Mouse (Mus musculus) liver, adult 2 months (tissue): ENCODE results near the gene Gm45140. TPM values are rescaled to one million over a fixed set of nuclear protein-coding genes. Genes with fewer than 3 reads are reported as not detected.

ENCODE experiments used
- DNase-seq: peaks from one replicate; pipeline ENCODE4 v3.0.0-alpha.2; 2011; ENCODE audit warnings: low read depth, low spot score; ENCODE audit errors: extremely low read depth
- H3K27ac ChIP-seq: fragments of 200-500 bp; replicated peaks from 2 replicates; pipeline ENCODE4 v1.5.1; 2012; ENCODE audit warnings: low read depth, mild to moderate bottlenecking, control low read depth, inconsistent platforms, low read length; ENCODE audit not compliant: insufficient read depth
- H3K27me3 ChIP-seq: fragments of 200-500 bp; 2 replicates; pipeline ENCODE4 v1.6.1; 2012; ENCODE audit warnings: mild to moderate bottlenecking, moderate library complexity, low read length, inconsistent platforms; ENCODE audit not compliant: control insufficient read depth, insufficient read depth
- H3K36me3 ChIP-seq: fragments of 200-500 bp; 2 replicates; pipeline ENCODE4 v1.6.1; 2012; ENCODE audit warnings: low read length, inconsistent platforms; ENCODE audit not compliant: control insufficient read depth, insufficient read depth
- H3K4me1 ChIP-seq: fragments of 200-500 bp; 2 replicates; pipeline ENCODE4 v1.6.1; 2011; ENCODE audit warnings: low read length; ENCODE audit not compliant: control insufficient read depth, insufficient read depth
- H3K4me3 ChIP-seq: fragments of 200-500 bp; 2 replicates; pipeline ENCODE4 v1.5.1; 2011; ENCODE audit warnings: low read depth, mild to moderate bottlenecking, control low read depth, low read length, moderate library complexity; ENCODE audit not compliant: insufficient read depth
- H3K79me2 ChIP-seq: fragments of 200-500 bp; 2 replicates; pipeline ENCODE4 v1.6.1; 2012; ENCODE audit warnings: inconsistent platforms, mild to moderate bottlenecking, low read length, moderate library complexity; ENCODE audit not compliant: control insufficient read depth, insufficient read depth
- H3K9ac ChIP-seq: fragments of 200-500 bp; 2 replicates; pipeline ENCODE4 v1.6.1; 2012; ENCODE audit warnings: low read depth, mild to moderate bottlenecking, control low read depth, inconsistent platforms, low read length
- CTCF ChIP-seq: fragments of 200-500 bp; IDR thresholded peaks from 2 replicates; pipeline ENCODE4 v1.5.1; 2011; ENCODE audit warnings: low read depth, low read length, control low read depth
- POLR2A ChIP-seq: fragments of 200-500 bp; IDR thresholded peaks from 2 replicates; pipeline ENCODE4 v1.6.1; 2011; ENCODE audit warnings: low read length, control low read depth; ENCODE audit not compliant: insufficient read depth; ENCODE audit errors: extremely low read depth
- WGBS: fragments of 180-500 bp; shearing (Covaris S2); methylation state at CpG from one replicate; pipeline ENCODE4 v1.1.7; 2018; 5-methylcytosine and 5-hydroxymethylcytosine counted together
- polyA plus RNA-seq: library from polyadenylated mRNA; depleted of rRNA; stranded (reverse); fragments of >200 nt; gene quantifications from 2 replicates; pipeline ENCODE4 v1.2.3, GENCODE M21; 2012
- total RNA-seq: library from RNA; depleted of rRNA; stranded (reverse); fragments of >200 nt; gene quantifications from 2 replicates; pipeline ENCODE4 v1.2.3, GENCODE M21; 2014

The Gm45140 gene
- total and polyA plus RNA-seq, 2 experiments = 0.98 to 1.0 TPM

- DNase-seq = peak; percentile 45
- no peak for TF ChIP-seq POLR2A
- TF ChIP-seq CTCF = no peak
- Histone ChIP-seq H3K4me3 (no peak overlapping the region), H3K79me2 (peaks cover 7% of the 10 kb centered on the region; the same call in 1 of the 2 replicates), H3K27me3 (no peaks in the 10 kb centered on the region), H3K27ac (no peak overlapping the region), H3K9ac (no peak overlapping the region), H3K4me1 (peaks cover 10% of the 10 kb centered on the region; the same call in 1 of the 2 replicates), H3K36me3 (peaks cover 45% of the 10 kb centered on the region)
- 10% methylated on average over 1 of the region's 1 CpGs for WGBS
These were observed 6.7 kb upstream of the Gm45140 start for GRCm38 (mm10) chr6:87842254-87842653.

- H3K9ac ChIP-seq = no peak overlapping the region
- WGBS = 89% methylated on average over 8 of the region's 8 CpGs
- TF ChIP-seq POLR2A = no peak
- TF ChIP-seq CTCF = no peak
- DNase-seq = no peak
- H3K27ac ChIP-seq = no peak overlapping the region
- peaks cover 7% of the 10 kb centered on the region; the same call in 1 of the 2 replicates for H3K4me1 ChIP-seq
- H3K27me3 ChIP-seq = no peaks in the 10 kb centered on the region
- peaks cover 45% of the 10 kb centered on the region for H3K36me3 ChIP-seq
- peaks cover 6% of the 10 kb centered on the region; the same call in 1 of the 2 replicates for H3K79me2 ChIP-seq
- no peak overlapping the region for H3K4me3 ChIP-seq
These were observed 6.0 kb upstream of the Gm45140 start for GRCm38 (mm10) chr6:87841635-87842034.

DNA sequence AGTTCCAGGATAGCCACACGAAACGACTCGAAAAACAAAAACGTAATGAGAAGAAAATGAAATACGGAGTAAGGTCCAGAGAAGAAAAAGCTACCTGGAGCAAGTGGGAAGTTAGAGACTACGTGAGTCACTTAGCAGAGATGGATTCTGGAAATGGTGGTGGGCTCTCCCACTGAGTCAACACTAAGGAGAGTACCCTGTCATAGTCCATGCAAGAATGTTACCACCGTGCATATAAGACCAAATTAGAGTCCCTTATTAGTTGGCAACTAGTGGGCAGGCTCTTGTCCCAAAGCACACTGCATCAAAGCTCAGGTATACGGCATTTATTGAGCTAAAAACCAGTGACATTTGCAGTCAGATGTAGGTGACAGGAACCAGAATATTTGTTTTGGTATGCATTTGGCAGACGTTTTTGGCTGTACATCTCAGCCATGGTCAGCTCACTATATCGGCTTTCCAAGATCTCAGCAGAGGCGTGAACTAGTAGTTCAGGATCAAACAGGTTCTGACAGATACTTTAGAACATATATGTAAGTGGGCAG, 4.3 kb upstream of the Gm45140 start:
- Histone ChIP-seq H3K79me2 (no peaks in the 10 kb centered on the region), H3K4me1 (peaks cover 7% of the 10 kb centered on the region; the same call in 1 of the 2 replicates), H3K27me3 (no peaks in the 10 kb centered on the region), H3K36me3 (peaks cover 33% of the 10 kb centered on the region), H3K27ac (peak overlapping the region; percentile 89), H3K4me3 (no peak overlapping the region), H3K9ac (peak overlapping the region; percentile 29)
- 42% methylated on average over 11 of the region's 11 CpGs for WGBS
- TF ChIP-seq POLR2A (no peak), CTCF (no peak)
- DNase-seq = peak; percentile 48

DNA sequence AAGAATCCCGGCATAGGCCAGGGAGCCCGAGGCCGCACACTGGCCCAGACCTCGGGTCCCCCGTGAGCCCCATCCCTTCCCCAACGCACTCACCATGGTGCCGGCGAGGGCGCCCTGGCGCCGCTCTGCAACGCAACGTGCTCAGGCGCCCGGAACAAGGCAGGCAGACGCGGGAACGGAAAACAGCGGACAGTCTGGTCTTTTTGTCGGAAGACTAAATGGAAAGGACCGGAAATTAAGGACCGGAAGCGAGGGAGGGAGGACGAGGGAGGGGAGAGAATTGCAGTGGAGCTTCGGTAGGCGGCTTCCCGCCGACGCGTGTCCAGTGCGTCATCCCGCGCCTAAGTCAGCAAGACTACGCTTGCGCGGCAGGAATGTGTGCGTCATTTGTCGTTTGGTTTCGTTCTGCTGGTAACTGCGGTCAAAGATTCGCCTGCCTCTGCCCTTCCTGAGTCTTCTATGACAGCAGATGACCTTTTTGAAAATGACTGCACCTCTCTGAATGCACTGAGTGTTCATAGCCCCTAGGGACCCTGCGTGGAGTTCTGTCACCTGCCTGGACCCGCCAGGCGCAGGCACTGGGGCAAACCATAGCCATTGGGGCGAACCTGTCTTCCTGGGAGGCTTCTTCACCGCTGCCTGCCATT, 3.1 kb upstream of the Gm45140 start, which contains the start of gene Isy1:
Gene Isy1, minus strand, starts transcription at position 248 of the 647 bp plus-strand sequence.
- DNase-seq = peak; percentile 96
- Histone ChIP-seq H3K27ac (peak within 1 kb of the TSS; percentile 89), H3K9ac (peak within 1 kb of the TSS; percentile 82), H3K27me3 (no peaks in the 10 kb centered on the region), H3K36me3 (peaks cover 24% of the 10 kb centered on the region), H3K79me2 (no peaks in the 10 kb centered on the region), H3K4me1 (peaks cover 7% of the 10 kb centered on the region; the same call in 1 of the 2 replicates), H3K4me3 (peak within 1 kb of the TSS; percentile 73)
- under 1% methylated on average over 46 of the region's 46 CpGs for WGBS
- peak; percentile 7; the same call in 1 of the 2 replicates for TF ChIP-seq CTCF
- peak; percentile 39; the same call in 1 of the 2 replicates for TF ChIP-seq POLR2A

DNA sequence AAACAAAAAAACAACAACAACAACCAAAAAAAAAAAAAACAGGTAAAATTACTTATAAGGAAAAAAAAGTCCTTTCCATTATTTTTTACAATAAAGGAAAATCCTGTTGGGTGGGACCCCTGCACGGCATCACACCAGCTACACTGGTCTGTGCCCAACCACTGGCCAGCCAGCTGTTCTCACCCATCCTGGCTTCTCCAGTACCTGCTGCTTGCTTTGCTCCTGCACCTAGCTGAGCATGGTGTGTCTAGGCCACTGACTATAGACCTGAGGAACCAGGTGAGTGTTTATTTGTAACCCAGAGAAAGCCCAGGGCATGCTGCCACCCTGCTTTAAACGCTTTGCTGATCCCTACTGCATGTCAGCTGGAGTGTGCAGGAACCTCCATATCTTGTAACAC, 15.2 kb downstream of the Gm45140 start:
- Histone ChIP-seq H3K4me3 (no peak overlapping the region), H3K27ac (no peak overlapping the region), H3K4me1 (no peaks in the 10 kb centered on the region), H3K9ac (no peak overlapping the region), H3K27me3 (no peaks in the 10 kb centered on the region), H3K36me3 (peaks cover 38% of the 10 kb centered on the region), H3K79me2 (no peaks in the 10 kb centered on the region)
- 92% methylated on average over 2 of the region's 2 CpGs for WGBS
- DNase-seq = no peak
- TF ChIP-seq POLR2A (no peak), CTCF (no peak)

DNA sequence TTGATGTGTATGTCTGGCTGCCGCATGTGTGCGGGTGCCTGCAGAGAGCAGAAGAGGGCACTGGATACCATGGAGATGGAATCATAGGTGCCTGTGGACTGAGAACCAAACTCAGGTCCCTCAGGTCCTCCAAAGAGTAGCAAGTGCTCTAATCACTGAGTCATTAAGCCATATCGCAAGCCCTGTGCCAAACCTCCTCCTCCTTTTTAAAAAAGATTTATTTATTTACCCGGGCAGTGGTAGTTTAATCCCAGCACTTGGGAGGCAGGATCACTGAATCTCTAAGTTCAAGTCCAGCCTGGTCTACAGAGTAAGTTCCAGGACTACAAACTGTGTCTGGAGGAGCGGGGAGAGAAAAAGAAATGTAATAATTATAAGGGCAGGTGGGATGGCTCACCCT, 21.1 kb downstream of the Gm45140 start:
- no peak overlapping the region for H3K27ac ChIP-seq
- H3K9ac ChIP-seq = no peak overlapping the region
- H3K36me3 ChIP-seq = peaks cover 6% of the 10 kb centered on the region; the same call in 1 of the 2 replicates
- TF ChIP-seq POLR2A (no peak), CTCF (no peak)
- 93% methylated on average over 5 of the region's 5 CpGs for WGBS
- H3K4me1 ChIP-seq = peaks cover 2% of the 10 kb centered on the region; the same call in 1 of the 2 replicates
- 0 out of 2 replicates have a peak, but pooled peaks cover 2% of the 10 kb centered on the region for H3K79me2 ChIP-seq
- H3K4me3 ChIP-seq = no peak overlapping the region
- no peak for DNase-seq
- H3K27me3 ChIP-seq = no peaks in the 10 kb centered on the region
